Mouse (Mus musculus) CD4-positive, CD25-positive, alpha-beta regulatory T cell, adult 4 months (primary cell): Measurements from ENCODE around the gene Vmn1r6. TPM values are rescaled to one million over a fixed set of nuclear protein-coding genes. Genes with fewer than 3 reads are reported as not detected.
"Not testable (repeated sequence)": the region's sequence is repeated elsewhere in the genome, so short reads cannot be mapped to it uniquely, and the experiment has no call there.

Experiments
- ATAC-seq: one replicate; pipeline ENCODE4 v1.8.0; 2017
- polyA plus RNA-seq, 2 experiments: library from polyadenylated mRNA; unstranded; fragments of 100-300 nt; shearing (Covaris generic); gene quantifications; one replicate each; pipeline ENCODE4 v1.2.1; 2017

The Vmn1r6 gene
- not detected for polyA plus RNA-seq

GRCm38 (mm10) chr6:56996943-56997342 lies at the start of gene Vmn1r6:
Gene Vmn1r6, plus strand, starts transcription at chr6:56997243.
- no peak for ATAC-seq

- ATAC-seq = no peak
These were observed 40.6 kb upstream of the Vmn1r6 start for GRCm38 (mm10) chr6:56956436-56956835.

GRCm38 (mm10) chr6:56969973-56970372 lies 27.1 kb upstream of the Vmn1r6 start, which contains the start of gene Vmn1r5:
Gene Vmn1r5, plus strand, starts transcription at chr6:56970273.
- no peak for ATAC-seq

GRCm38 (mm10) chr6:57025224-57025623 lies 28.2 kb downstream of the Vmn1r6 start, which contains the start of gene Vmn1r7:
Gene Vmn1r7, minus strand, starts transcription at chr6:57025324.
- ATAC-seq = not testable (repeated sequence)

GRCm38 (mm10) chr6:57031984-57032383 lies 34.9 kb downstream of the Vmn1r6 start, which contains the start of gene Vmn1r8:
Gene Vmn1r8, plus strand, starts transcription at chr6:57032284.
- ATAC-seq = no peak

GRCm38 (mm10) chr6:57034674-57035073 lies 37.6 kb downstream of the Vmn1r6 start:
- ATAC-seq = no peak

Other genes with a start within 250 kb of the Vmn1r6 start
- 10 to 100 TPM; 22.9 to 27.2 TPM for gene Kbtbd2, start 199.4 kb upstream of the Vmn1r6 start, polyA plus RNA-seq
- gene Fkbp9, start 165.2 kb upstream of the Vmn1r6 start, polyA plus RNA-seq = not detected
- gene Nt5c3, start 73.3 kb upstream of the Vmn1r6 start, polyA plus RNA-seq = 10 to 100 TPM; 57.3 to 63.7 TPM
- gene Vmn1r4, start 73.2 kb upstream of the Vmn1r6 start, polyA plus RNA-seq = under 1 TPM in 1 of 2 experiments, not detected in 1; 0.16 TPM
- gene Vmn1r5, start 27.0 kb upstream of the Vmn1r6 start, polyA plus RNA-seq = not detected
- not detected for gene Vmn1r7, start 28.1 kb downstream of the Vmn1r6 start, polyA plus RNA-seq
- not detected for gene Vmn1r8, start 35.0 kb downstream of the Vmn1r6 start, polyA plus RNA-seq
- gene Vmn1r9, start 69.5 kb downstream of the Vmn1r6 start, polyA plus RNA-seq = not detected
- not detected for gene Vmn1r10, start 112.2 kb downstream of the Vmn1r6 start, polyA plus RNA-seq
- not detected for gene Vmn1r11, start 136.2 kb downstream of the Vmn1r6 start, polyA plus RNA-seq
- gene Vmn1r12, start 159.7 kb downstream of the Vmn1r6 start, polyA plus RNA-seq = not detected
- gene Vmn1r13, start 206.0 kb downstream of the Vmn1r6 start, polyA plus RNA-seq = 1 to 10 TPM in 1 of 2 experiments, not detected in 1; 1.5 TPM
- not detected for gene Vmn1r14, start 234.4 kb downstream of the Vmn1r6 start, polyA plus RNA-seq